Mouse (Mus musculus) liver, embryonic 14.5 days (tissue): Measurements from ENCODE around the gene Cpox. TPM values are rescaled to one million over a fixed set of nuclear protein-coding genes. Genes with fewer than 3 reads are reported as not detected.

Source experiments
- ATAC-seq: fragments of 200-750 bp; cut with Nextera tagmentation; 2 replicates; pipeline ENCODE4 v1.8.0; 2017; ENCODE audit warnings: moderate number of reproducible peaks, mild to moderate bottlenecking, moderate library complexity; ENCODE audit not compliant: insufficient read depth
- DNase-seq, 3 experiments: peaks; one replicate each; pipeline ENCODE4 v3.0.0-alpha.2; 2012 to 2013; ENCODE audit warnings: low read depth in 3 of 3, low spot score in 3 of 3
- H3K27ac ChIP-seq: fragments of 300-500 bp; sonication (generic); 2 replicates; pipeline ENCODE4 v1.5.1; 2014; ENCODE audit warnings: moderate library complexity, mild to moderate bottlenecking, control low read depth, inconsistent platforms
- H3K27me3 ChIP-seq: fragments of 300-500 bp; sonication (generic); 2 replicates; pipeline ENCODE4 v1.6.1; 2014; ENCODE audit warnings: mild to moderate bottlenecking, low read length, moderate library complexity; ENCODE audit not compliant: control insufficient read depth, insufficient read depth
- H3K36me3 ChIP-seq: fragments of 300-500 bp; sonication (generic); replicated peaks from 2 replicates; pipeline ENCODE4 v1.6.1; 2014; ENCODE audit warnings: low read depth; ENCODE audit not compliant: control insufficient read depth, insufficient read depth
- H3K4me1 ChIP-seq, 2 experiments: fragments of 200-500 bp in 1 of 2; fragments of 300-500 bp in 1 of 2; sonication (generic) in 1 of 2; replicated peaks; 2 replicates each; pipeline ENCODE4 v1.6.1; 2012 to 2014; ENCODE audit warnings: antibody characterized with exemption in 1 of 2, inconsistent platforms in 1 of 2, low read length in 1 of 2; ENCODE audit not compliant: control insufficient read depth in 2 of 2, insufficient read depth in 2 of 2
- H3K4me2 ChIP-seq: fragments of 300-500 bp; sonication (generic); 2 replicates; pipeline ENCODE4 v1.6.1; 2014; ENCODE audit warnings: low read depth, mild to moderate bottlenecking, control low read depth, moderate library complexity
- H3K4me3 ChIP-seq, 2 experiments: fragments of 200-500 bp in 1 of 2; fragments of 300-500 bp in 1 of 2; sonication (generic) in 1 of 2; 2 replicates each; pipeline ENCODE4 v1.5.1; 2012 to 2014; ENCODE audit warnings: low read depth in 2 of 2, low read length in 2 of 2, mild to moderate bottlenecking in 2 of 2, control low read depth in 1 of 2, inconsistent platforms in 1 of 2, moderate library complexity in 1 of 2; ENCODE audit not compliant: insufficient read depth in 1 of 2
- H3K9ac ChIP-seq: fragments of 300-500 bp; sonication (generic); replicated peaks from 2 replicates; pipeline ENCODE4 v1.6.1; 2014; ENCODE audit warnings: mild to moderate bottlenecking, control low read depth, moderate library complexity
- H3K9me3 ChIP-seq: fragments of 300-500 bp; sonication (generic); 2 replicates; pipeline ENCODE4 v1.6.1; 2016; ENCODE audit warnings: low read length, mixed read lengths; ENCODE audit not compliant: control insufficient read depth
- CTCF ChIP-seq: IDR thresholded peaks from 2 replicates; pipeline ENCODE4 v1.5.1; 2016; ENCODE audit warnings: antibody characterized with exemption, low read depth, control low read depth
- EP300 ChIP-seq: IDR thresholded peaks from 2 replicates; pipeline ENCODE4 v1.6.1; 2016; ENCODE audit warnings: antibody characterized with exemption, low read depth
- WGBS: fragments of 180-500 bp; shearing (Covaris S2); extraction: QIAGEN DNeasy Blood & Tissue Kit; methylation state at CpG from one replicate; pipeline ENCODE4 v1.1.7; 2014; ENCODE audit not compliant: insufficient replicate concordance; 5-methylcytosine and 5-hydroxymethylcytosine counted together
- polyA plus RNA-seq, 2 experiments: library from polyadenylated mRNA; depleted of rRNA in 1 of 2; stranded (reverse) in 1 of 2; unstranded in 1 of 2; fragments of >200 nt; fragmentation: Nextera tagmentation in 1 of 2; extraction: Ambion mirVana in 1 of 2; gene quantifications; 2 replicates each; pipeline versions ENCODE4 v1.2.1 to v1.2.3; 2012 to 2014

Gene Cpox
- polyA plus RNA-seq, 2 experiments: 272 to 326 TPM

- Histone ChIP-seq H3K36me3 (peaks cover 3% of the 10 kb centered on the region), H3K4me3 (no peak overlapping the region), H3K9me3 (no peaks in the 10 kb centered on the region), H3K27me3 (no peaks in the 10 kb centered on the region), H3K4me1 (peaks cover 0 to 6% of the 10 kb centered on the region in 2 experiments; a peak in 3 of 4 replicates), H3K4me2 (no peak overlapping the region), H3K27ac (no peak overlapping the region), H3K9ac (no peak overlapping the region)
- DNase-seq (no peak), ATAC-seq (no peak)
- 69% methylated on average over 4 of the region's 4 CpGs for WGBS
- TF ChIP-seq EP300 (no peak), CTCF (no peak)
These were observed 68.1 kb downstream of the Cpox start for GRCm38 (mm10) chr16:58738205-58738604.

GRCm38 (mm10) chr16:58738800-58739199 lies 68.7 kb downstream of the Cpox start:
- Histone ChIP-seq H3K9ac (no peak overlapping the region), H3K9me3 (no peaks in the 10 kb centered on the region), H3K4me3 (no peak overlapping the region), H3K4me1 (peaks cover 0 to 6% of the 10 kb centered on the region in 2 experiments; a peak in 3 of 4 replicates), H3K27ac (no peak overlapping the region), H3K36me3 (peaks cover 3% of the 10 kb centered on the region), H3K4me2 (no peak overlapping the region), H3K27me3 (no peaks in the 10 kb centered on the region)
- no peak for TF ChIP-seq EP300
- TF ChIP-seq CTCF: no peak
- ATAC-seq (peak; percentile 58; the same call in 1 of the 2 replicates), DNase-seq (peak in 2 of 3 experiments; percentile 11 to 19)
- 41% methylated on average over 1 of the region's 1 CpGs for WGBS

GRCm38 (mm10) chr16:58740751-58741150 lies 70.7 kb downstream of the Cpox start:
- ATAC-seq: no peak
- DNase-seq: no peak
- no peak overlapping the region for H3K9ac ChIP-seq
- H3K27me3 ChIP-seq: no peaks in the 10 kb centered on the region
- peaks cover 0 to 6% of the 10 kb centered on the region in 2 experiments; a peak in 3 of 4 replicates for H3K4me1 ChIP-seq
- H3K4me2 ChIP-seq: no peak overlapping the region
- no peak for TF ChIP-seq CTCF
- no peak for TF ChIP-seq EP300
- H3K9me3 ChIP-seq: no peaks in the 10 kb centered on the region
- H3K4me3 ChIP-seq: no peak overlapping the region
- H3K27ac ChIP-seq: no peak overlapping the region
- 74% methylated on average over 5 of the region's 5 CpGs for WGBS
- H3K36me3 ChIP-seq: no peaks in the 10 kb centered on the region

GRCm38 (mm10) chr16:58746715-58747114 lies 76.6 kb downstream of the Cpox start:
- no peak overlapping the region for H3K4me2 ChIP-seq
- no peak for DNase-seq

GRCm38 (mm10) chr16:58751314-58751713 lies 81.2 kb downstream of the Cpox start:
- Histone ChIP-seq H3K27me3 (no peaks in the 10 kb centered on the region), H3K9ac (no peak overlapping the region), H3K4me1 (no peaks in the 10 kb centered on the region), H3K4me2 (no peak overlapping the region), H3K4me3 (no peak overlapping the region), H3K36me3 (no peaks in the 10 kb centered on the region), H3K27ac (no peak overlapping the region), H3K9me3 (no peaks in the 10 kb centered on the region)
- WGBS: 33% methylated on average over 1 of the region's 1 CpGs
- DNase-seq (no peak), ATAC-seq (no peak)
- TF ChIP-seq CTCF (peak; percentile 57), EP300 (no peak)

More at GRCm38 (mm10) chr16:58746715-58747114, 76.6 kb downstream of the Cpox start:
- no peaks in the 10 kb centered on the region for H3K36me3 ChIP-seq
- no peak overlapping the region for H3K4me3 ChIP-seq
- no peak overlapping the region for H3K9ac ChIP-seq
- H3K27me3 ChIP-seq: no peaks in the 10 kb centered on the region
- H3K4me1 ChIP-seq: no peaks in the 10 kb centered on the region
- ATAC-seq: no peak
- WGBS: 55% methylated on average over 4 of the region's 4 CpGs
- TF ChIP-seq EP300: no peak
- TF ChIP-seq CTCF: no peak
- H3K9me3 ChIP-seq: no peaks in the 10 kb centered on the region
- H3K27ac ChIP-seq: no peak overlapping the region
